Mouse (Mus musculus): ENCODE data around the gene Mybl2.
"Not testable (repeated sequence)": the region's sequence is repeated elsewhere in the genome, so short reads cannot be mapped to it uniquely, and the experiment has no call there.

The Mybl2 gene

DNA sequence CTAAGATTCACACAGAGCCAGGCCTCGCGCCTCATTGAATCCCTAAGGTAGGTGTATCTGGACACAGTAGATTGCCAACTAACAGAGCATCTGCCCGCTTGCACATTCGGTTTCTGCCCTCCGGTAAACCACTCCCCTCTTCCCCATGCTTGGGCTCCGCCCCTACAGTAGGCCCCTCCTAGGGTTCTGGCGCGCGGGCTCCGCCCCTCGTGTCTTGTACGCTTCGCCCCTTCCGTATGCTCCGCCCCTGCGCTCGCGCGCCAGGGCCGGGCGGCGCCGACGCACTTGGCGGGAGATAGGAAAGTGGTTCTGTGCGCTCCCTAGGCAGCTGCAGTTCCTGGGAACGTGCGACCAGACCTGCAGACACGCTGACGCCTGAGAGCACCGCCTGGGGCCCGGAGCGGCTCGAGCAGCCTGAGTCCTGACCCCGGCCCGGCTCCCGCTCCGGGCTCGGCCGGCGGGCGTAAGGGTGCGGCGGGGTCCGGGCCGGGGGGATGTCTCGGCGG, at the start of gene Mybl2:
TSS of gene Mybl2 (plus strand) at position 353 of the 506 bp plus-strand sequence.
- DNase-seq (ENCODE audit: low spot score), result peak; percentile 92

DNA sequence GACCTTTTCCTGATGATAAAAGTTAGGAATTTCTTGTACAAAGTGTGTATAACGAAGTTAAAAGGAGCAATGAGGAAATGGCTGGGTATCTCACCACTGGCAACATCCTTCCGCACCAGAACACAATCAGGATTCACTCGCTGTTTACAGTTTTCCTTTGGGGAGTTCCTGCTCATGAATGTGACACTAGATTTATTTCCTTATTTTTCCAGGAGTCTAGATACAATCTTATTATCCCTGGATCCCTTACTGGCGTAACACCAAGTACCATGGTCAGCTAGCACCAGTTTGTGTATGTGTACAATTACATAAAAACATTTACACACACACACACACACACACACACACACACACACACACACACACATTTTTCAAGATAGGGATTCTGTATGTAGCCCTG, 47.2 kb upstream of the Mybl2 start:
- no peak for DNase-seq (ENCODE audit: low spot score)

DNA sequence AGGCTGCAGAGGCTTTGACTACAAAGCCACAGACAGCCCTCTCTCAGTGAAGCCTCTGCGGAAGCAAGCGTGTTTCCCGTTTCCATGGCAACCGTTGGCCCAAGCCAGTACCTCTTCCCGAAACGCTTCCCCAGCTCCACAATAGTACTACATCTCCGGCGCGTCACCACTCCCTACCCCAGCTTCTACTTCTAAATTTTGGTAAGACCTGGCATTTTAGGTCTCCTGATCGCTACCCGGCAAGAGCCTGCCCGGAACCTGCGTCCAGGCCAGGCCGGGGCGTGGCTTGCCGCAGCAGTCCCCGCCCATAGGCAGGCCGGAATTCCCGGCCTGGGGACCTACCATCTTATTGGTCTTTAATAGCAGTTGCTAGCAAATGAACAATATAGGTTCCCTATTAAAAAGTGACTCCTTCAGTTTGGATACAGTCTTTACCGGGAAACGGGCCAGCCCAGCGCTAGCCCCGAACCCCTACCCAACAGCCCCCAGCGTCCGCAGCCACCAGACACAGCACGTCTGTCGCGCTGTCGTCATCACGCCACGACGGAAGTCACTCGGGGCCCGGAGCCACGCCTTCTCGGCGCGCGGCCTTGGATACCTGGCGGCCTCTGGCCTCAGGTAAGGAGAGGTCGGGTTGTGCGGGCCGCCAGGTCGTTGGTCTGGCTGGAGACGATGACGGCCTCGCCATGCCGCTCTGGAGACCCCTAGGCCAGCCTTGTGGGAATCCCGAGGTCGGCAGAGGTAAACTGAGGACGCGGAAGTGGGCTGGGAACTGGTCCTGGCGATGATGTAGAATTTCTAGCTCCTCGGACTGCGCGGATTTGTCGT, 37.4 kb upstream of the Mybl2 start, which contains the start of gene Ift52:
TSS of gene Ift52 (plus strand) at position 439 of the 828 bp plus-strand sequence.
- DNase-seq (ENCODE audit: low spot score), result peak; percentile 93

GRCm38 (mm10) chr2:163031289-163031688, 23.2 kb upstream of the Mybl2 start:
- no peak for DNase-seq (ENCODE audit: low spot score)

DNA sequence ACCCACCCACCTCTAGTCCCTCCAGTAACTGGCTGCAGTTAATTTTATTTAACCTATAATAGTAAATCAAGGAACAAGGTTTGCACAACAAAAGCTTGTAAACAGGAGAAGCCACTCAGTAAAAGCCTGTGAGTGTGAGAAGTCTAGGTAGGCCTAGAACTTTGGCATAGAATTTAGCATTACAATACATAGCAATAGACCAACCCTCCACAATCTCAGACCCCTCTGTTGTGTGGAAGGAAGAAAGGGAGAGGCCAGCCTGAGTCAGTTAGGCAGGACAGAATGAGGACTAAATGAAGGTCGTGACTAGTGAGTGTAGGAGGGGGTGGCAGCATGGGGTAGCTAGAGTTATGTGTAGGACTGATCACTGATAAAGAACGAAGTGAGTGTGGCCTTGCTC, 22.7 kb upstream of the Mybl2 start:
- DNase-seq (ENCODE audit: low spot score), result no peak

DNA sequence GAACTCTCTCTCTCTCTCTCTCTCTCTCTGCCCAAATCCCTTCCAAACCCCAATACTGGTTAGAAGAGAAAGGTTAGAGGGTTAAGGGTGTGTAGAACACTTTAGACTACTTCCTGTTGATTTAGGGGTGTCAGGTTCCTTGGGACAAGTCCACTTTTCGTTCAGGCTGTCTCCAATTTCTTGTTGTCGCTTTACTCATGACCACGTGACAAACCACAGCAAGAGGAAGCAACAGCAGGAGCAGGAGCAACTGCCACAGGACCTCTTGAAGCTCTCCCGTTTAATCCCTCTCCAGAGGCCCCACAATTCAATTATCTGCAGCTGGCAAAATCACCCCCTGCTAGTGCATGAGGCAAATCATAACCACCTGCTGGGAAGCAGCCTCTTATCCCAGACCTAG, 21.9 kb upstream of the Mybl2 start:
- no peak for DNase-seq (ENCODE audit: low spot score)

DNA sequence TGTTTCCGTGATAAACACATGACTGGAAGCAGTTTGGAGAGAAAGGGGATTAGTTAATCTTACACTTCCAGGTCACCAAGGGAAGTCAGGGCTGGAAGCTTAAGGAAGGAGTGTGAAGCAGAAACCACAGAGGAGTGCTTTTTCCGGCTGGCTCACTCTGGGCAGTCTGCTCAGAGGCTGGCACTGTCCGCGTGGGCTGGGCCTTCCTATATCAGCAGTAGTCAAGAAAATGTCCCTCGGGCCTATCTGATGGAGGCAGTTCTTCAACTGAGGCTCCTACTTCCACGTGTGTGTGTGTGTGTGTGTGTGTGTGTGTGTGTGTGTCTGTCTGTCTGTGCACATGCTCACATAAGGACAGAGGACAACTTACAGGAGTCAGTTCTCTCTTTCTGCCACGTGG, 14.5 kb upstream of the Mybl2 start:
- DNase-seq (ENCODE audit: low spot score), result no peak

GRCm38 (mm10) chr2:163048125-163048524, 6.4 kb upstream of the Mybl2 start:
- no peak for DNase-seq (ENCODE audit: low spot score)

DNA sequence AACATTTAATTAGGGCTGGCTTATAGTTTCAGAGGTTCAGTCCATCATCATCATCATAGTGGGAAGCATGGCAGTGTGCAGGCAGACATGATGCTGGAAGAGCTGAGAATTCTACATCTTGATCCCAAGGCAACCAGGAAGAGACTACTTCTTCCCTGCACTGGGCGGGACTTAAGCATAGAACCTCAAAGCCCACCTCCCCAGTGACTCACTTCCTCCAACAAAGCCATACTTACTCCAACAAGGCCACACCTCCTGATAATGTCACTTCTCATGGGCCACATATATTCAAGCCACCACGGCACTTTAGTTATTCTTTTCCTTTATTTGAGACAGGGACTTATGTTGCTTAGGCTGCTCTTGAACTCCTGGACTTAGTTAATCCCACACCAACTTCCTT, 5.4 kb upstream of the Mybl2 start:
- DNase-seq (ENCODE audit: low spot score), result no peak

DNA sequence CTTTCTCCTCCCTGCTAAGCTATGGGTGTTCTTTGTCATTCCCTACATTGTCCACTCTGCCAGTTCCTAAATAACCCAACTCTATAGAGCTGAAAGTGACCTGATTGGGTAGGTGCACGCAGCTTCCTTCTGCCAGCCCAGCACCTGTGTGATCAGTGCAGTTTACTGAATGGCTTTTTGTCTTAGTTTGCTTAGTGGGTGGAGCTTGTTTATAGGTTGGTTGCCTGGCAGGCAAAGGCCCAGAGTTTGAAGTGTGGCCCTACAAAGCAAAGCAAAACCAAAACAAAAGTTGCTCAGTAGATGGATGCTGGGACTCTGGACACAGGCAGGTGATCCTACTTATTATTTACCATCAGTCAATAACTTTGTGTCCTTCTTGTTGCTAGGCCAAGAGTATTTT, 2.8 kb upstream of the Mybl2 start:
- no peak for DNase-seq (ENCODE audit: low spot score)

GRCm38 (mm10) chr2:163052101-163052500, 2.4 kb upstream of the Mybl2 start:
- DNase-seq (ENCODE audit: low spot score), result no peak

- DNase-seq (ENCODE audit: low spot score), result no peak
These were observed 1.7 kb upstream of the Mybl2 start for GRCm38 (mm10) chr2:163052826-163053225.

DNA sequence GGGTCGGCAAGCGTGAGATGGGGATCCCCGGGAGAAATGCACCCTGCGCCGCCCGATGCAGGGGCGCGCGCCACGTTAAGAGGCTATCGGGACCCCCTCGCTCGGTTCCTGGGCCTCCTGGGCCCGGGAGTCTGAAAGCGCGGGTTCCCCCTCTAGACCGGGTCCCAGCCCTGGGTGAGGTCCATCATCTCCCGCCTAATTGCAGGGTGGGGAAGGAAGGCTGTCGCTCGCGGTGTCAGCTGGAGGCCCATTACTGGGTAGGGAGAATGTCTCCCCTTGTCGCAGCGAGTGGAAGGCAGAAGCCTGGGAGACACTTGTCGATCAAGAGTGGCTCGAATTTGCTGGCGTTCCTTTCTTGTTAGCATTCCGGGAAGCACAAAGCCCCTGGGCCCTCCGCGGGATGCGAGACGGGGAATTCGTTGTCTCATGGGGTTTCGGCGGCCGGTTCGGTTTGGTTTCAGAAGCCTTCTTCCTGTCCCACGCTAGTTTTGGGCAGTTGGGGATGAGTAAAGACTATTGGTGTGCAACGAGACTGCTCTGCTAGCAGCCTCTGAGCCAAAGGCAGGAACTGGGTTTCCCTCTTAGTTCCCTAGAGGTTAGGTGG, 506 bp downstream of the Mybl2 start:
- peak; percentile 22 for DNase-seq (ENCODE audit: low spot score)

DNA sequence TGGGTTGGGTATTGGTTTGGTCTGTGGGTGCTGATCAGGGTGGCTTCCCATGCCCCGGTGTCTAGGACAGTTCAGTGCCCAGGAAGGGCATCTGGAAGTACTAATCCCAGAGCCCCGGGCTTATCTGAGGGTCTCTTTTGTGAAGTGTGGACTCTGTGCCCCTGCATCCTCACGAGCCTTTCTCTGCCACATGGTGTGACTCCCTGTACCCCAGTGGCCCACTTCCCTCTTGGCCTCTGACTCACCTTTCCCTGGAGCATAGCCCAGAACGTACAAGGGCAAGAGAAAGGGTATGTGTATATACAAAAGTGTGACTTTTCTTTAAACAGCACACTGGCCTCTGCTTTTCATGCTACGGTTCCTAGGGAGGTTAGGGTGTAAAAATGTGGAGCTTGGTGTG, 1.2 kb downstream of the Mybl2 start:
- DNase-seq (ENCODE audit: low spot score), result no peak

- no peak for DNase-seq (ENCODE audit: low spot score)
These were observed 2.1 kb downstream of the Mybl2 start for GRCm38 (mm10) chr2:163056584-163056983.

DNA sequence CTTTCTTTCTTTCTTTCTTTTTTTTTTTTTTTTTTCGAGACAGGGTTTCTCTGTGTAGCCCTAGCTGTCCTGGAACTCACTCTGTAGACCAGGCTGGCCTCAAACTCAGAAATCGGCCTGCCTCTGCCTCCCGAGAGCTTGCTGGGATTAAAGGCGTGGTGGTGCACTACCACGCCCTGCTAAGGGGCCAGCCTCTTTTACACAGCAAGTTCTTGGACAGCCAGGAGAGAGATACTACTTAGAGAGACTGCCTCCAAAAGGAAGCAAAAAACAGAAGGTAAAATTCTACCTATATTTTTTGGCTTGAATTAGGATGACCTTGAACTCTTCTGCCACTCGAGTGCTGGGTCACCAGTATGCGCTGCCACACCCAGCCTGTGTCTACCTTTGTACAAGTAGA, 4.5 kb downstream of the Mybl2 start:
- not testable (repeated sequence) for DNase-seq (ENCODE audit: low spot score)

- DNase-seq (ENCODE audit: low spot score), result no peak
These were observed 6.1 kb downstream of the Mybl2 start for GRCm38 (mm10) chr2:163060630-163061029.

- no peak for DNase-seq (ENCODE audit: low spot score)
These were observed 7.0 kb downstream of the Mybl2 start for GRCm38 (mm10) chr2:163061203-163062118.

DNA sequence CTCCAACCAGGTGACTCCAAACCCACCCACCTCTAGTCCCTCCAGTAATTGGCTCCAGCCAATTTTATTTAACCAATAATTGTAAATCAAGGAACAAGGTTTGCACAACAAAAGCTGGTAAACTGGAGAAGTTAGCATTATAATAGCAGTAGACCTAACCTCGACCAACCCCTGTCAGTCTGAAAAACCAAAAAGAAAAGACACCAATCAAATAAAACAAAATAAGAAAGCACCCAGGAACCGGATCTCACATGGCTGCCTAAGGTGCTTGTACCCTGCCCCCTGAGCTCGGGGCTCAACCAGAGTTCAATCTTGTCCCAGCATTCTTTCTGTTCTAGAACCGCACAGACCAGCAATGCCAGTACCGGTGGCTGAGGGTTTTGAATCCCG, 7.6 kb downstream of the Mybl2 start:
- DNase-seq (ENCODE audit: low spot score), result no peak

DNA sequence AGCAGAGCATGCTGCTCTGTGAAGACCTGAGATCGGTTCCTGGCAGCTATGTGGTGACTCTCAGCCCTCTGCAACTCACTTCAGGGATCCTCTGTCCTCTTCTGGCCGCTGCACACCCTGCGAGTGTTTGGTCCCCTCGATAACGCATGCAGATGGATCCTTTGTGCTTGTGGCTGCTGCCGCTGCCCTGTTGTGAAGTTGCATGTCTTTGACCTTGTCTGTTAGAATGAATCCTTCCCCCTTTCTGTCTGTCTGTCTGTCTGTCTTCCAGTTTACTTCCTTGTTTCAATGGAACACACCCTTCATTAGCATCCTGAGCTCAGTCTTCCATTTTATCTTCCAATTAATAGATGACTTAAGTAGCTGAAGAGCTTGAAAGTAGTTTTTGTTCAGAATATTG, 11.8 kb downstream of the Mybl2 start:
- DNase-seq (ENCODE audit: low spot score), result no peak

DNA sequence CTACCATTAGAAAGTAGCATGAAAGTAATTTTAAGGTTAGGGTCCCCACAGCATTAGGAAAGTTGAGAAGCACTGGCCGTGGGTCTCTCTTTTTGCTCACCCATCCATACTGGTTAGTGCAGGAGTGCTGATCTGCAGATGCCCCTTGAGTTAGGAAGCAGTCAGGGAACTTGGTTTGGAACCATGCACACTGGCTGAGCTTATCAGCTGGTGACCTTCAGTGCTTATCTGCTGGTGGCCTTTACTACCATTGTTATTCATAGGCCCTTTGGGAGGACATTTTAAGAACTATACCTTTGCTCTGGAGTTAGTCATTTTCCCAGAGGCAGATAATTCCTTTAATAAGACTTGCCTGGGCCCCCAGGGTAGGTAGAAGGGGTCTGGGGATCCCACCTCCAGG, 12.7 kb downstream of the Mybl2 start:
- DNase-seq (ENCODE audit: low spot score), result no peak

GRCm38 (mm10) chr2:163070213-163070612, 15.7 kb downstream of the Mybl2 start:
- no peak for DNase-seq (ENCODE audit: low spot score)
